Mouse (Mus musculus): ENCODE measurements around the gene Cd209a. TPM values are rescaled to one million over a fixed set of nuclear protein-coding genes. Genes with fewer than 3 reads are reported as not detected.

Cd209a gene
- total and polyA plus RNA-seq, 2 experiments = 0.09 to 0.28 TPM

DNA sequence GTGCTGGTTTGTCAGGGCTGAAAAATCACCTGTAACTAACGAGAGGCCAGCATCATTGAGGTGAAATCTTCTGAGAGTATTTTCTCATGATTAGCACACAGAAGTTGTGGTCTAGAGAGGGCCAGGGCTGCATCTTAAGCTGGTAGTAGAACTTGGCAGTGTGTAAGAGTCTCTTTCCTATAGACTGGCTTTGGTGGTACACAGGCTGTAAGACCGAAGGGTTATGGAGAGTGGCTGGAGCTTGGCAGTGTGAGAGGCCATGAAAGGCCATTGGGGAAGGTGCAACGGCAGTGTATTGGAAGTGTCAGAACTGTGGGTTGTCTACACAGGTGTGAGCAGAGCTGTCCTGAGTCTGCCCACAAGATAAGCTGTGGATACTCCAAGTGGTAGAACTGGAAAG, 38.5 kb downstream of the Cd209a start:
- Histone ChIP-seq H3K27ac (replicated peaks; ENCODE audit: insufficient read depth, low read depth, low read length) (peak overlapping the region; percentile 36; the same call in 1 of the 2 replicates), H3K27me3 (ENCODE audit: control insufficient read depth, insufficient read depth, low read length) (no peaks in the 10 kb centered on the region), H3K4me3 (ENCODE audit: insufficient read depth, low read depth, low read length) (no peak overlapping the region), H3K36me3 (ENCODE audit: control insufficient read depth, insufficient read depth, low read length) (peaks cover under 1% of the 10 kb centered on the region; the same call in 1 of the 2 replicates), H3K79me2 (ENCODE audit: control insufficient read depth, insufficient read depth, low read length) (no peaks in the 10 kb centered on the region), H3K9ac (ENCODE audit: low read depth, low read length) (no peak overlapping the region), H3K4me1 (ENCODE audit: control insufficient read depth, insufficient read depth, low read length) (peaks cover 3% of the 10 kb centered on the region; the same call in 1 of the 2 replicates)
- DNase-seq (ENCODE audit: extremely low read depth, low read depth, low spot score) = no peak
- WGBS = 83% methylated on average over 3 of the region's 3 CpGs
- TF ChIP-seq CTCF (IDR thresholded peaks at IDR 0.05; ENCODE audit: low read depth, low read length) = no peak
- TF ChIP-seq POLR2A (IDR thresholded peaks at IDR 0.05; ENCODE audit: extremely low read depth, insufficient read depth, low read length) = no peak

DNA sequence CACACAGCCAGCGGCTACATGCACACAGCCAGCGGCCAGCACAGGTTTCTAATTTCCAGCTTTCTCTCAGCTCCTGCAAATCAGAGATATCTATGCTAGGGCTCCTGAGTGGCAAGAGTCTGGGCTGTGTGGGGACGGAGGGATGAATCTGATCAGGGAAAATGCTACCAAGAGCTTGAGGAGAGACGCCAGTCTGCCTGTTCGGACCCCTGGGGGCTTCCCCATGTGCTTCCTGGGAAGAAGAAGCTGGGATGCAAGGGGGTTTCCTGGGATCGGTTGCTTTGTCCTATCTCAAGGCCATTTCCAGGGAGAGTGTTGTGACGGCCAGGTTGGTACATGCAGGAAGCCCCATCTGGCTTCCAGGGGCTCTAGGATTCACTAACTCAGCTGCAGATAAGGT, 41.2 kb downstream of the Cd209a start:
- 50% methylated on average over 7 of the region's 7 CpGs for WGBS

DNA sequence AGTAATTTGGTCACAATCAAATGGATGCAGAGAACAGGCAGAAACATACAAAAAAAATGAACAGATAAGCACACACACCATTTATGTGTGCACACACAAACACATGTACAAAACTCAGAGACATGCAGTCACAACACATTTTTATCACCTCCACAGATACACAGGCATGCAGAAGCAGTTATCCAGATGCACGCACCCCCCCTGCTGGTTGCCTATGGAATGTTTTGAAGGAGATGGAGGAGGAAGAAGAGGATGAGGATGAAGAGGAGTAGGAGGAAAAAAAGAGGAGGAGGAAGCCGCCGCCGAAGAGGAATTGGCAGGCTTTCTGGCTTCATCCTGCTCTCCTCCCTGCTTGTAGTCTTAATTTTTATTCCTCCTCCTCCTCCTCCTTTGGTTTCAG, 43.1 kb downstream of the Cd209a start:
- WGBS = 44% methylated on average over 4 of the region's 4 CpGs
- Histone ChIP-seq H3K36me3 (ENCODE audit: control insufficient read depth, insufficient read depth, low read length) (no peaks in the 10 kb centered on the region), H3K4me1 (ENCODE audit: control insufficient read depth, insufficient read depth, low read length) (no peaks in the 10 kb centered on the region; the same call in 1 of the 2 replicates), H3K79me2 (ENCODE audit: control insufficient read depth, insufficient read depth, low read length) (no peaks in the 10 kb centered on the region), H3K27ac (replicated peaks; ENCODE audit: insufficient read depth, low read depth, low read length) (no peak overlapping the region), H3K9ac (ENCODE audit: low read depth, low read length) (no peak overlapping the region), H3K27me3 (ENCODE audit: control insufficient read depth, insufficient read depth, low read length) (no peaks in the 10 kb centered on the region), H3K4me3 (ENCODE audit: insufficient read depth, low read depth, low read length) (no peak overlapping the region)
- TF ChIP-seq POLR2A (IDR thresholded peaks at IDR 0.05; ENCODE audit: extremely low read depth, insufficient read depth, low read length) (no peak), CTCF (IDR thresholded peaks at IDR 0.05; ENCODE audit: low read depth, low read length) (peak; percentile 44; the same call in 1 of the 2 replicates)
- DNase-seq (ENCODE audit: extremely low read depth, low read depth, low spot score) = no peak

More for the DNA sequence above, 41.2 kb downstream of the Cd209a start:
- Histone ChIP-seq H3K79me2 (ENCODE audit: control insufficient read depth, insufficient read depth, low read length) (no peaks in the 10 kb centered on the region), H3K36me3 (ENCODE audit: control insufficient read depth, insufficient read depth, low read length) (no peaks in the 10 kb centered on the region), H3K4me3 (ENCODE audit: insufficient read depth, low read depth, low read length) (no peak overlapping the region), H3K4me1 (ENCODE audit: control insufficient read depth, insufficient read depth, low read length) (peaks cover 3% of the 10 kb centered on the region; the same call in 1 of the 2 replicates), H3K9ac (ENCODE audit: low read depth, low read length) (no peak overlapping the region), H3K27ac (replicated peaks; ENCODE audit: insufficient read depth, low read depth, low read length) (peak overlapping the region; percentile 34), H3K27me3 (ENCODE audit: control insufficient read depth, insufficient read depth, low read length) (no peaks in the 10 kb centered on the region)
- DNase-seq (ENCODE audit: extremely low read depth, low read depth, low spot score) = no peak
- TF ChIP-seq POLR2A (IDR thresholded peaks at IDR 0.05; ENCODE audit: extremely low read depth, insufficient read depth, low read length) = no peak
- no peak for TF ChIP-seq CTCF (IDR thresholded peaks at IDR 0.05; ENCODE audit: low read depth, low read length)

DNA sequence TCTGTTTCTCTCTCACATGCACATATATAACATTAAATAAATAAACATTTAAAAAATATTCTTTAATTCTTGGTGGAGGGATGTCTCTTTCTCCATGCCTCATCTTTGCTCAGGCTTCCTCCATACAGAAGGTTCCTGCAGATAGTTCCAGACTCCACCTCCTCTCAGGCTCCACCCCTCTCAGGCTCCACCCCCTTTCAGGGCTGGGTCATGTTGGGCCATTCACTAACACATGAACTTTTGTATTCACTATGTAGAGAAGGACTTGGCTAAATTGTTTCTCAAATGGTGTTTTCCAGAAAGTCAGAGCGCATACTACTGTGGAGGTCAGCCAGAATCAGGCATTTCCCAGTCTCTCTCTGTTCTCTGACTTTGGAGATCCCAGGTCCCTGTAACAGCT, 47.3 kb downstream of the Cd209a start:
- Histone ChIP-seq H3K4me1 (ENCODE audit: control insufficient read depth, insufficient read depth, low read length) (no peaks in the 10 kb centered on the region), H3K4me3 (ENCODE audit: insufficient read depth, low read depth, low read length) (no peak overlapping the region), H3K9ac (ENCODE audit: low read depth, low read length) (no peak overlapping the region), H3K36me3 (ENCODE audit: control insufficient read depth, insufficient read depth, low read length) (no peaks in the 10 kb centered on the region), H3K27ac (replicated peaks; ENCODE audit: insufficient read depth, low read depth, low read length) (no peak overlapping the region), H3K27me3 (ENCODE audit: control insufficient read depth, insufficient read depth, low read length) (no peaks in the 10 kb centered on the region), H3K79me2 (ENCODE audit: control insufficient read depth, insufficient read depth, low read length) (no peaks in the 10 kb centered on the region)
- TF ChIP-seq POLR2A (IDR thresholded peaks at IDR 0.05; ENCODE audit: extremely low read depth, insufficient read depth, low read length) = no peak
- TF ChIP-seq CTCF (IDR thresholded peaks at IDR 0.05; ENCODE audit: low read depth, low read length) = no peak
- 69% methylated on average over 1 of the region's 1 CpGs for WGBS
- DNase-seq (ENCODE audit: extremely low read depth, low read depth, low spot score) = no peak

DNA sequence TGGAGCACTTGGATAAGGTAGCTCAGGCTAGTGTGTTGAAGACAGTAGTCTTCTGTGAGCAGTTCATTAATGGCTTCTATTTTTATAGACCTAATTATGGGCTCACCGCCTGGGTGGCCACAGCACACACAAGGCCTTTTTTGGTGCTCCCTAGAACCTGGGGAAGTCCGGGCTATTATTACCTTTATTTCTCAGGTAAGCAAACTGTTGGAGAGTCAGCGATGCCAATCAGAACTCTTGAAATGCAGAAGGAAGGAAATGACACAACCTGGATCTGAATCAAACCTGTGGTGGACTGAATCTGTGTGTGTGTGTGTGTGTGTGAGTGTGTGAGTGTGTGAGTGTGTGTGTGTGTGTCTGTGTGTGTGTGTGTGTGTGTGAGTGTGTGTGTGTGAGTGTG, 54.7 kb downstream of the Cd209a start, which contains the start of gene Fcer2a:
Fcer2a (minus strand) TSS at position 55 of the 400 bp plus-strand sequence.
- Histone ChIP-seq H3K27me3 (ENCODE audit: control insufficient read depth, insufficient read depth, low read length) (0 out of 2 replicates have a peak, but pooled peaks cover 3% of the 10 kb centered on the region), H3K4me3 (ENCODE audit: insufficient read depth, low read depth, low read length) (no peak within 1 kb of the TSS), H3K79me2 (ENCODE audit: control insufficient read depth, insufficient read depth, low read length) (no peaks in the 10 kb centered on the region), H3K36me3 (ENCODE audit: control insufficient read depth, insufficient read depth, low read length) (no peaks in the 10 kb centered on the region), H3K9ac (ENCODE audit: low read depth, low read length) (no peak within 1 kb of the TSS), H3K27ac (replicated peaks; ENCODE audit: insufficient read depth, low read depth, low read length) (no peak within 1 kb of the TSS), H3K4me1 (ENCODE audit: control insufficient read depth, insufficient read depth, low read length) (no peaks in the 10 kb centered on the region)
- 85% methylated on average over 3 of the region's 3 CpGs for WGBS
- TF ChIP-seq CTCF (IDR thresholded peaks at IDR 0.05; ENCODE audit: low read depth, low read length) (no peak), POLR2A (IDR thresholded peaks at IDR 0.05; ENCODE audit: extremely low read depth, insufficient read depth, low read length) (no peak)
- DNase-seq (ENCODE audit: extremely low read depth, low read depth, low spot score) = no peak

Other genes with a start within 250 kb of the Cd209a start
- 38.1 and 44.2 TPM in 2 replicates for gene Mcoln1, start 248.5 kb downstream of the Cd209a start, total RNA-seq (2014; rRNA removed)
- gene Mcoln1, start 248.5 kb downstream of the Cd209a start, polyA plus RNA-seq (2012; rRNA removed) = 210 and 227 TPM in 2 replicates
- gene Pnpla6, start 233.6 kb downstream of the Cd209a start, total RNA-seq (2014; rRNA removed) = 14.4 and 15.9 TPM in 2 replicates
- gene Pnpla6, start 233.6 kb downstream of the Cd209a start, polyA plus RNA-seq (2012; rRNA removed) = 25.8 and 36.5 TPM in 2 replicates
- gene C330021F23Rik, start 181.0 kb downstream of the Cd209a start, total RNA-seq (2014; rRNA removed) = 5.9 and 7.4 TPM in 2 replicates
- 9.0 and 10.0 TPM in 2 replicates for gene C330021F23Rik, start 181.0 kb downstream of the Cd209a start, polyA plus RNA-seq (2012; rRNA removed)
- 4.1 and 6.5 TPM in 2 replicates for gene Camsap3, start 161.7 kb downstream of the Cd209a start, total RNA-seq (2014; rRNA removed)
- gene Camsap3, start 161.7 kb downstream of the Cd209a start, polyA plus RNA-seq (2012; rRNA removed) = 12.8 and 19.6 TPM in 2 replicates
- gene Xab2, start 127.7 kb downstream of the Cd209a start, total RNA-seq (2014; rRNA removed) = 14.9 and 15.2 TPM in 2 replicates
- gene Xab2, start 127.7 kb downstream of the Cd209a start, polyA plus RNA-seq (2012; rRNA removed) = 21.1 and 26.8 TPM in 2 replicates
- gene Pet100, start 127.4 kb downstream of the Cd209a start, total RNA-seq (2014; rRNA removed) = 26.1 and 28.1 TPM in 2 replicates
- gene Pet100, start 127.4 kb downstream of the Cd209a start, polyA plus RNA-seq (2012; rRNA removed) = 12.2 and 12.8 TPM in 2 replicates
- gene Pcp2, start 123.4 kb downstream of the Cd209a start, total RNA-seq (2014; rRNA removed) = not detected in 2 replicates
- not detected in 2 replicates for gene Pcp2, start 123.4 kb downstream of the Cd209a start, polyA plus RNA-seq (2012; rRNA removed)
- gene Stxbp2, start 118.0 kb downstream of the Cd209a start, total RNA-seq (2014; rRNA removed) = 33.6 and 37.5 TPM in 2 replicates
- 54.0 and 78.2 TPM in 2 replicates for gene Stxbp2, start 118.0 kb downstream of the Cd209a start, polyA plus RNA-seq (2012; rRNA removed)
- 0.09 and 0.54 TPM in 2 replicates for gene Retn, start 93.2 kb downstream of the Cd209a start, total RNA-seq (2014; rRNA removed)
- gene Retn, start 93.2 kb downstream of the Cd209a start, polyA plus RNA-seq (2012; rRNA removed) = not detected in 2 replicates
- 0.28 TPM in 1 of 2 replicates, not detected in the other for gene Mcemp1, start 83.2 kb downstream of the Cd209a start, total RNA-seq (2014; rRNA removed)
- 0.11 TPM in 1 of 2 replicates, not detected in the other for gene Mcemp1, start 83.2 kb downstream of the Cd209a start, polyA plus RNA-seq (2012; rRNA removed)
- gene Fcor, start 76.6 kb downstream of the Cd209a start, total RNA-seq (2014; rRNA removed) = 1.9 and 2.6 TPM in 2 replicates
- 1.1 and 5.7 TPM in 2 replicates for gene Fcor, start 76.6 kb downstream of the Cd209a start, polyA plus RNA-seq (2012; rRNA removed)
- gene Trappc5, start 72.7 kb downstream of the Cd209a start, total RNA-seq (2014; rRNA removed) = 15.3 and 18.3 TPM in 2 replicates
- 22.5 and 25.0 TPM in 2 replicates for gene Trappc5, start 72.7 kb downstream of the Cd209a start, polyA plus RNA-seq (2012; rRNA removed)
- 0.09 and 0.27 TPM in 2 replicates for gene Fcer2a, start 54.8 kb downstream of the Cd209a start, total RNA-seq (2014; rRNA removed)
- 0.49 and 0.51 TPM in 2 replicates for gene Fcer2a, start 54.8 kb downstream of the Cd209a start, polyA plus RNA-seq (2012; rRNA removed)
- 100 and 133 TPM in 2 replicates for gene Clec4g, start 28.3 kb downstream of the Cd209a start, total RNA-seq (2014; rRNA removed)
- gene Clec4g, start 28.3 kb downstream of the Cd209a start, polyA plus RNA-seq (2012; rRNA removed) = 48.9 and 57.7 TPM in 2 replicates
- not detected in 2 replicates for gene Cd209e, start 105.3 kb upstream of the Cd209a start, total RNA-seq (2014; rRNA removed)
- gene Cd209e, start 105.3 kb upstream of the Cd209a start, polyA plus RNA-seq (2012; rRNA removed) = not detected in 2 replicates
- gene Cd209d, start 129.6 kb upstream of the Cd209a start, total RNA-seq (2014; rRNA removed) = not detected in 2 replicates
- gene Cd209d, start 129.6 kb upstream of the Cd209a start, polyA plus RNA-seq (2012; rRNA removed) = not detected in 2 replicates
- gene Cd209b, start 177.9 kb upstream of the Cd209a start, total RNA-seq (2014; rRNA removed) = 0.28 TPM in 1 of 2 replicates, not detected in the other
- 0.09 and 0.22 TPM in 2 replicates for gene Cd209b, start 177.9 kb upstream of the Cd209a start, polyA plus RNA-seq (2012; rRNA removed)
- not detected in 2 replicates for gene Cd209c, start 205.8 kb upstream of the Cd209a start, total RNA-seq (2014; rRNA removed)
- gene Cd209c, start 205.8 kb upstream of the Cd209a start, polyA plus RNA-seq (2012; rRNA removed) = not detected in 2 replicates